Mouse (Mus musculus): ENCODE measurements around the gene Aak1.

GRCm38 (mm10) chr6:86830738-86831500 lies 18.4 kb upstream of the Aak1 start:
- no peak for TF ChIP-seq POLR2A (IDR thresholded peaks at IDR 0.05; ENCODE audit: low read depth, low read length)
- TF ChIP-seq CTCF (IDR thresholded peaks at IDR 0.05; ENCODE audit: extremely low read depth, insufficient read depth, insufficient read length, insufficient replicate concordance) = no peak
